Mouse (Mus musculus) hindbrain, embryonic 14.5 days (tissue): ENCODE results near the gene Svs6. TPM values are rescaled to one million over a fixed set of nuclear protein-coding genes. Genes with fewer than 3 reads are reported as not detected.

Source experiments
- ATAC-seq: fragments of 200-750 bp; cut with Nextera tagmentation; 2 replicates; pipeline ENCODE4 v1.8.0; 2017; ENCODE audit warnings: moderate number of reproducible peaks, mild to moderate bottlenecking, moderate TSS enrichment, moderate library complexity; ENCODE audit not compliant: low FRiP score
- DNase-seq: peaks from one replicate; pipeline ENCODE4 v3.0.0-alpha.2; 2015; ENCODE audit warnings: low spot score
- H3K27ac ChIP-seq: fragments of 300-500 bp; sonication (generic); 2 replicates; pipeline ENCODE4 v1.5.1; 2014; ENCODE audit warnings: mild to moderate bottlenecking, moderate library complexity
- H3K27me3 ChIP-seq: fragments of 300-500 bp; sonication (generic); 2 replicates; pipeline ENCODE4 v1.6.1; 2014; ENCODE audit warnings: mild to moderate bottlenecking, low read length, mixed read lengths; ENCODE audit not compliant: control insufficient read depth, insufficient read depth
- H3K36me3 ChIP-seq: fragments of 300-500 bp; sonication (generic); replicated peaks from 2 replicates; pipeline ENCODE4 v1.6.1; 2014; ENCODE audit not compliant: control insufficient read depth, insufficient read depth
- H3K4me1 ChIP-seq: fragments of 300-500 bp; sonication (generic); replicated peaks from 2 replicates; pipeline ENCODE4 v1.6.1; 2014; ENCODE audit warnings: antibody characterized with exemption, low read length, mixed read lengths; ENCODE audit not compliant: control insufficient read depth, insufficient read depth
- H3K4me2 ChIP-seq: fragments of 300-500 bp; sonication (generic); replicated peaks from 2 replicates; pipeline ENCODE4 v1.6.1; 2014; ENCODE audit warnings: mild to moderate bottlenecking, moderate library complexity
- H3K4me3 ChIP-seq: fragments of 300-500 bp; sonication (generic); replicated peaks from 2 replicates; pipeline ENCODE4 v1.5.1; 2014; ENCODE audit warnings: mild to moderate bottlenecking, low read length
- H3K9ac ChIP-seq: fragments of 300-500 bp; sonication (generic); 2 replicates; pipeline ENCODE4 v1.6.1; 2014
- H3K9me3 ChIP-seq: fragments of 300-500 bp; sonication (generic); 2 replicates; pipeline ENCODE4 v1.6.1; 2016; ENCODE audit warnings: low read length; ENCODE audit not compliant: control insufficient read depth
- WGBS: fragments of 180-500 bp; shearing (Covaris S2); extraction: QIAGEN DNeasy Blood & Tissue Kit; methylation state at CpG from one replicate; pipeline ENCODE4 v1.1.7; 2014; 5-methylcytosine and 5-hydroxymethylcytosine counted together
- polyA plus RNA-seq: library from polyadenylated mRNA; unstranded; fragments of >200 nt; fragmentation: Nextera tagmentation; extraction: Ambion mirVana; gene quantifications from 2 replicates; pipeline ENCODE4 v1.2.1, GENCODE M21; 2014

The Svs6 gene
- polyA plus RNA-seq, 1 experiment from 2014 or later, result not detected

GRCm38 (mm10) chr2:164352697-164353096, 36.1 kb downstream of the Svs6 start:
- no peaks in the 10 kb centered on the region for H3K9me3 ChIP-seq
- WGBS, result 91% methylated on average over 3 of the region's 3 CpGs
- no peak overlapping the region for H3K9ac ChIP-seq
- H3K36me3 ChIP-seq, result no peaks in the 10 kb centered on the region
- DNase-seq (no peak), ATAC-seq (no peak)
- no peak overlapping the region for H3K27ac ChIP-seq
- no peak overlapping the region for H3K4me3 ChIP-seq
- no peaks in the 10 kb centered on the region for H3K27me3 ChIP-seq
- no peaks in the 10 kb centered on the region for H3K4me1 ChIP-seq
- H3K4me2 ChIP-seq, result no peak overlapping the region

- no peaks in the 10 kb centered on the region for H3K36me3 ChIP-seq
- DNase-seq, result no peak
- no peaks in the 10 kb centered on the region for H3K27me3 ChIP-seq
- H3K9me3 ChIP-seq, result no peaks in the 10 kb centered on the region
- H3K9ac ChIP-seq, result no peak overlapping the region
- WGBS, result 94% methylated on average over 11 of the region's 11 CpGs
- no peaks in the 10 kb centered on the region for H3K4me1 ChIP-seq
- H3K4me2 ChIP-seq, result no peak overlapping the region
- H3K4me3 ChIP-seq, result no peak overlapping the region
- no peak for ATAC-seq
- H3K27ac ChIP-seq, result no peak overlapping the region
Measured at GRCm38 (mm10) chr2:164353356-164353755, 36.8 kb downstream of the Svs6 start.

DNA sequence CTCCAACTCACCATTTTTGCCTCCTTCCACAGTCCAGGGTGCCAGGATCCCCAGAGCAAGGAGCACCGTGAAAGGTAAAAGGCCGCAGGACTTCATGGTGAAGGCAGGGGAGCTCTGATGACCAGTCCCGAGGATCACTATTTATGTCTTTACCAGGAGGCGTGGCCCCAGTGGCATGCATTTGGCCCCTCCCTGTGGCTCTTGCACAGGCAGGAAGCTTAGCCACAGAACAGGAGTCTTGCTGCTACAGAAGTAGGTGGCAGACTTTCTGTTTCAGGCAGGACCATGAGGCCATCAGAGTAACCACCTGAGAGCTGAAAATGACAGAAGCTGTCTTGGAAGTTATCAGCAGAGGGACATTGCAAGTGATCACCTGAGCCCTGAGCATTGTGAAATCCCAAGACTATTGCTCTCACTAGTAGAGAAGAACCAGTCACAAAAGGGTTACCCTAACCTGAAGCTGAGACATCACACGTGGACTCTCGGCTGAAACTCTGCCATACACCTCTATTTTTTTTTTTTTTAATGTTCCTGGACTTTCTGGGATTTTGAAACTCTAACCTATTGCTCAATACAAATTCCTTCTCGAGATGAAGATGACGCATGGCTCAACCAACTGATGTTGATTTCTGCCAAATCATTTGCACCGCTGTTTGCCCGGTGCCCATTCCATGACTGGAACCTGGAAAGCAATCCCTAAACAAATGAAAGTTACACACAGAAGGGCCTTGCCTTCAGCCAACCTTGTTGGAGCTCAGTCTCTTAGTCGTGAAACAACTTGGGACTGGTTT, 39.8 kb downstream of the Svs6 start:
- 81% methylated on average over 11 of the region's 11 CpGs for WGBS
- Histone ChIP-seq H3K4me3 (no peak overlapping the region), H3K9ac (no peak overlapping the region), H3K27ac (no peak overlapping the region), H3K4me1 (no peaks in the 10 kb centered on the region), H3K4me2 (no peak overlapping the region), H3K27me3 (no peaks in the 10 kb centered on the region; the same call in 1 of the 2 replicates), H3K9me3 (no peaks in the 10 kb centered on the region), H3K36me3 (no peaks in the 10 kb centered on the region)
- DNase-seq (no peak), ATAC-seq (no peak)

DNA sequence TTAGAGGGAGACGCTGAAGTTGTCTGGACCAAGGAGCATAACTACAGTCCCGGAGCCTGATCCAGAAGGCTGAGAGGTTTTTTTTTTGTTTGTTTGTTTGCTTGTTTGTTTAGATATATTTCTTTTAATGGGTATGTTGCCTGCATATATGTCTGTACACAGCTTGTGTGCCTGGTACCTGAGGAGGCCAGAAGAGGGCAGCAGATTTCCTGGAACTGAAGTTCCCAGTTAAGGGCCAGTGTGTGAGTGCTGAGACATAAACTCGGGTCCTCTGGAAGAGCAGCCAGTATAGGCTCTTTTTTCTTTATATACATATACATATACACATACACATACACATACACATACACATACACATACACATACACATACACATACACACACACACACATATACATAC, 41.8 kb downstream of the Svs6 start:
- Histone ChIP-seq H3K36me3 (no peaks in the 10 kb centered on the region), H3K4me2 (no peak overlapping the region), H3K27me3 (no peaks in the 10 kb centered on the region; the same call in 1 of the 2 replicates), H3K27ac (no peak overlapping the region), H3K9me3 (no peaks in the 10 kb centered on the region), H3K4me3 (no peak overlapping the region), H3K9ac (no peak overlapping the region), H3K4me1 (no peaks in the 10 kb centered on the region)
- 80% methylated on average over 3 of the region's 3 CpGs for WGBS
- ATAC-seq (no peak), DNase-seq (no peak)

- no peaks in the 10 kb centered on the region for H3K36me3 ChIP-seq
- H3K4me2 ChIP-seq, result no peak overlapping the region
- no peak for ATAC-seq
- no peak overlapping the region for H3K4me3 ChIP-seq
- H3K27ac ChIP-seq, result no peak overlapping the region
- WGBS, result 89% methylated on average over 5 of the region's 5 CpGs
- DNase-seq, result no peak
- no peaks in the 10 kb centered on the region for H3K9me3 ChIP-seq
- H3K4me1 ChIP-seq, result no peaks in the 10 kb centered on the region
- H3K9ac ChIP-seq, result no peak overlapping the region
- H3K27me3 ChIP-seq, result no peaks in the 10 kb centered on the region; the same call in 1 of the 2 replicates
Measured at GRCm38 (mm10) chr2:164359031-164359430, 42.5 kb downstream of the Svs6 start.

GRCm38 (mm10) chr2:164359668-164360067, 43.1 kb downstream of the Svs6 start:
- no peak overlapping the region for H3K4me2 ChIP-seq
- WGBS, result 73% methylated on average over 5 of the region's 5 CpGs
- H3K9me3 ChIP-seq, result no peaks in the 10 kb centered on the region
- ATAC-seq (no peak), DNase-seq (no peak)
- H3K9ac ChIP-seq, result no peak overlapping the region
- no peak overlapping the region for H3K4me3 ChIP-seq
- no peak overlapping the region for H3K27ac ChIP-seq
- no peaks in the 10 kb centered on the region for H3K4me1 ChIP-seq
- H3K27me3 ChIP-seq, result no peaks in the 10 kb centered on the region; the same call in 1 of the 2 replicates
- no peaks in the 10 kb centered on the region for H3K36me3 ChIP-seq

GRCm38 (mm10) chr2:164360974-164361657, 44.6 kb downstream of the Svs6 start:
- H3K4me2 ChIP-seq, result no peak overlapping the region
- no peak overlapping the region for H3K9ac ChIP-seq
- no peak overlapping the region for H3K27ac ChIP-seq
- H3K36me3 ChIP-seq, result no peaks in the 10 kb centered on the region
- no peak for ATAC-seq
- H3K4me1 ChIP-seq, result no peaks in the 10 kb centered on the region
- H3K27me3 ChIP-seq, result no peaks in the 10 kb centered on the region; the same call in 1 of the 2 replicates
- WGBS, result 31% methylated on average over 13 of the region's 13 CpGs
- H3K9me3 ChIP-seq, result no peaks in the 10 kb centered on the region
- no peak for DNase-seq
- H3K4me3 ChIP-seq, result no peak overlapping the region

DNA sequence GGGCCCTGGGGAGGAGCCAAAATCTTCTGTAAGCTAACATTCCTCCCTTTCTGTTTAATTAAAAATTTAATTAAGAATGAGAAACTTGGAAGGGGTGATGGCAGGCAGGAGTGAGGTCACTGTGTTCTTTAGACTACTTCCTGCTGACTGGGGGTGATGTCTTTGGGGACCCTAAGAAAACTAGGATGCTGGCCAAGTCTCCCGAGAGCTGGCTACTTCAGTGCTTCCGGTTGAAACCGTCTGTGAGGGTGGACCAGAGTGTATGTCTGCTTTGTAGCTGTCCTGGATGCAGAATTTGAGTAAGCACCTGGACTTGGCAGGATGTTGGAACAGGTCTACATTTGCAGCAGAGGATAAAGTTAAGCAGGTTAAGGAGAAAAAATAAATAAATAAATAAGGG, 50.4 kb downstream of the Svs6 start:
- Histone ChIP-seq H3K9me3 (no peaks in the 10 kb centered on the region), H3K4me3 (no peak overlapping the region), H3K27ac (no peak overlapping the region), H3K4me2 (no peak overlapping the region), H3K36me3 (no peaks in the 10 kb centered on the region), H3K27me3 (no peaks in the 10 kb centered on the region), H3K9ac (no peak overlapping the region), H3K4me1 (no peaks in the 10 kb centered on the region)
- ATAC-seq (no peak), DNase-seq (no peak)
- 66% methylated on average over 3 of the region's 3 CpGs for WGBS
